Mouse (Mus musculus): ENCODE results near the gene Bach2. TPM values are rescaled to one million over a fixed set of nuclear protein-coding genes. Genes with fewer than 3 reads are reported as not detected.

The Bach2 gene
- polyA plus RNA-seq, 2 experiments, result 0.45 to 0.67 TPM

- Histone ChIP-seq H3K27me3 (ENCODE audit: control insufficient read depth, insufficient read depth, low read length) (no peaks in the 10 kb centered on the region), H3K4me2 (ENCODE audit: low read depth) (no peak overlapping the region)
- no peak for ATAC-seq (ENCODE audit: insufficient read depth)
Observed at GRCm38 (mm10) chr4:32272398-32272797, 33.8 kb downstream of the Bach2 start.

GRCm38 (mm10) chr4:32274776-32275294 is 36.2 kb downstream of the Bach2 start:
- ATAC-seq (ENCODE audit: insufficient read depth) (no peak), DNase-seq (ENCODE audit: low read depth in 3 of 3, low spot score in 3 of 3) (no peak)
- Histone ChIP-seq H3K36me3 (replicated peaks; ENCODE audit: control insufficient read depth, insufficient read depth, low read depth) (no peaks in the 10 kb centered on the region), H3K27me3 (ENCODE audit: control insufficient read depth, insufficient read depth, low read length) (no peaks in the 10 kb centered on the region), H3K9ac (replicated peaks) (no peak overlapping the region), H3K4me2 (ENCODE audit: low read depth) (no peak overlapping the region), H3K27ac (no peak overlapping the region), H3K4me3 (ENCODE audit: insufficient read depth in 1 of 2, low read depth in 2 of 2, low read length in 2 of 2) (no peak overlapping the region), H3K9me3 (ENCODE audit: control insufficient read depth, low read length) (no peaks in the 10 kb centered on the region), H3K4me1 (replicated peaks; ENCODE audit: control insufficient read depth in 2 of 2, insufficient read depth in 2 of 2, low read length in 1 of 2) (no peaks in the 10 kb centered on the region)
- TF ChIP-seq CTCF (IDR thresholded peaks at IDR 0.05; ENCODE audit: low read depth) (no peak), EP300 (IDR thresholded peaks at IDR 0.05; ENCODE audit: low read depth) (no peak)
- WGBS (ENCODE audit: insufficient replicate concordance), result 66% methylated on average over 6 of the region's 6 CpGs

More at GRCm38 (mm10) chr4:32272398-32272797, 33.8 kb downstream of the Bach2 start:
- Histone ChIP-seq H3K27ac (no peak overlapping the region), H3K4me1 (replicated peaks; ENCODE audit: control insufficient read depth in 2 of 2, insufficient read depth in 2 of 2, low read length in 1 of 2) (no peaks in the 10 kb centered on the region; a peak in 1 of 4 replicates), H3K36me3 (replicated peaks; ENCODE audit: control insufficient read depth, insufficient read depth, low read depth) (no peaks in the 10 kb centered on the region), H3K9ac (replicated peaks) (no peak overlapping the region), H3K9me3 (ENCODE audit: control insufficient read depth, low read length) (no peaks in the 10 kb centered on the region), H3K4me3 (ENCODE audit: insufficient read depth in 1 of 2, low read depth in 2 of 2, low read length in 2 of 2) (no peak overlapping the region)
- DNase-seq (ENCODE audit: low read depth in 3 of 3, low spot score in 3 of 3), result no peak
- TF ChIP-seq CTCF (IDR thresholded peaks at IDR 0.05; ENCODE audit: low read depth) (no peak), EP300 (IDR thresholded peaks at IDR 0.05; ENCODE audit: low read depth) (no peak)
- WGBS (ENCODE audit: insufficient replicate concordance), result 55% methylated on average over 5 of the region's 5 CpGs

GRCm38 (mm10) chr4:32279842-32280241 is 41.2 kb downstream of the Bach2 start:
- no peak for TF ChIP-seq CTCF (IDR thresholded peaks at IDR 0.05; ENCODE audit: low read depth)
- no peak for TF ChIP-seq EP300 (IDR thresholded peaks at IDR 0.05; ENCODE audit: low read depth)
- H3K4me3 ChIP-seq (ENCODE audit: insufficient read depth in 1 of 2, low read depth in 2 of 2, low read length in 2 of 2), result no peak overlapping the region
- H3K36me3 ChIP-seq (replicated peaks; ENCODE audit: control insufficient read depth, insufficient read depth, low read depth), result no peaks in the 10 kb centered on the region
- ATAC-seq (ENCODE audit: insufficient read depth), result no peak
- H3K27me3 ChIP-seq (ENCODE audit: control insufficient read depth, insufficient read depth, low read length), result no peaks in the 10 kb centered on the region
- H3K27ac ChIP-seq, result no peak overlapping the region
- H3K4me2 ChIP-seq (ENCODE audit: low read depth), result no peak overlapping the region
- H3K9ac ChIP-seq (replicated peaks), result no peak overlapping the region
- 70% methylated on average over 1 of the region's 1 CpGs for WGBS (ENCODE audit: insufficient replicate concordance)
- H3K9me3 ChIP-seq (ENCODE audit: control insufficient read depth, low read length), result no peaks in the 10 kb centered on the region
- no peak for DNase-seq (ENCODE audit: low read depth in 3 of 3, low spot score in 3 of 3)
- H3K4me1 ChIP-seq (replicated peaks; ENCODE audit: control insufficient read depth in 2 of 2, insufficient read depth in 2 of 2, low read length in 1 of 2), result no peaks in the 10 kb centered on the region; a peak in 1 of 4 replicates

GRCm38 (mm10) chr4:32280401-32280800 is 41.8 kb downstream of the Bach2 start:
- TF ChIP-seq CTCF (IDR thresholded peaks at IDR 0.05; ENCODE audit: low read depth), result no peak
- no peak for TF ChIP-seq EP300 (IDR thresholded peaks at IDR 0.05; ENCODE audit: low read depth)
- no peak overlapping the region for H3K4me2 ChIP-seq (ENCODE audit: low read depth)
- H3K27ac ChIP-seq, result no peak overlapping the region
- 8% methylated on average over 6 of the region's 6 CpGs for WGBS (ENCODE audit: insufficient replicate concordance)
- DNase-seq (ENCODE audit: low read depth in 3 of 3, low spot score in 3 of 3) (no peak), ATAC-seq (ENCODE audit: insufficient read depth) (no peak)
- no peak overlapping the region for H3K9ac ChIP-seq (replicated peaks)
- H3K9me3 ChIP-seq (ENCODE audit: control insufficient read depth, low read length), result no peaks in the 10 kb centered on the region
- H3K4me3 ChIP-seq (ENCODE audit: insufficient read depth in 1 of 2, low read depth in 2 of 2, low read length in 2 of 2), result no peak overlapping the region
- no peaks in the 10 kb centered on the region for H3K36me3 ChIP-seq (replicated peaks; ENCODE audit: control insufficient read depth, insufficient read depth, low read depth)
- no peaks in the 10 kb centered on the region; a peak in 1 of 4 replicates for H3K4me1 ChIP-seq (replicated peaks; ENCODE audit: control insufficient read depth in 2 of 2, insufficient read depth in 2 of 2, low read length in 1 of 2)
- no peaks in the 10 kb centered on the region for H3K27me3 ChIP-seq (ENCODE audit: control insufficient read depth, insufficient read depth, low read length)

- Histone ChIP-seq H3K27ac (no peak overlapping the region), H3K4me3 (ENCODE audit: insufficient read depth in 1 of 2, low read depth in 2 of 2, low read length in 2 of 2) (no peak overlapping the region), H3K4me2 (ENCODE audit: low read depth) (no peak overlapping the region), H3K9ac (replicated peaks) (no peak overlapping the region), H3K9me3 (ENCODE audit: control insufficient read depth, low read length) (no peaks in the 10 kb centered on the region), H3K27me3 (ENCODE audit: control insufficient read depth, insufficient read depth, low read length) (no peaks in the 10 kb centered on the region), H3K36me3 (replicated peaks; ENCODE audit: control insufficient read depth, insufficient read depth, low read depth) (no peaks in the 10 kb centered on the region), H3K4me1 (replicated peaks; ENCODE audit: control insufficient read depth in 2 of 2, insufficient read depth in 2 of 2, low read length in 1 of 2) (no peaks in the 10 kb centered on the region; a peak in 1 of 4 replicates)
- 63% methylated on average over 6 of the region's 6 CpGs for WGBS (ENCODE audit: insufficient replicate concordance)
- ATAC-seq (ENCODE audit: insufficient read depth), result no peak
- TF ChIP-seq CTCF (IDR thresholded peaks at IDR 0.05; ENCODE audit: low read depth), result no peak
- no peak for TF ChIP-seq EP300 (IDR thresholded peaks at IDR 0.05; ENCODE audit: low read depth)
- DNase-seq (ENCODE audit: low read depth in 3 of 3, low spot score in 3 of 3), result no peak
Observed at GRCm38 (mm10) chr4:32281306-32281705, 42.7 kb downstream of the Bach2 start.
